13 mouse cellular contexts compared by ENCODE assay signal in genomic region chr11:119936456-119936855, GRCm38 (mm10). TPM values are rescaled to one million over a fixed set of nuclear protein-coding genes. Genes with fewer than 3 reads are reported as not detected.
DNase-seq lines count a peak whose midpoint lies in the region; ATAC-seq and TF ChIP-seq lines count a peak whose summit lies in the region.
"Had no signal": no experiment of that assay in that cellular context is flagged by ENCODE, and none has a peak within 500 bp of the region (broad histone marks: within the 10 kb centered on the region; RNA-seq: fewer than 3 reads in every experiment).

No protein-coding gene starts in this region.

- no peak; the same call in 1 of the 2 replicates for TF ChIP-seq CTCF in liver, adult 2 months (IDR thresholded peaks at IDR 0.05; ENCODE audit: low read depth, low read length)

- no peak for ATAC-seq in liver, embryonic 11.5 days (replicated peaks; ENCODE audit: low FRiP score)
- ATAC-seq in embryonic facial prominence, embryonic 11.5 days (replicated peaks; ENCODE audit: insufficient number of reproducible peaks, low FRiP score, low TSS enrichment, low read depth), result no peak
- ATAC-seq in forebrain, embryonic 14.5 days, result no peak
- peak; percentile 48 for ATAC-seq in liver, embryonic 16.5 days (ENCODE audit: low read depth)
- no peak for ATAC-seq in megakaryocyte, adult 5-6 weeks (ENCODE audit: poor library complexity, severe bottlenecking)

- H3K27ac ChIP-seq in liver, adult 2 months (replicated peaks; ENCODE audit: insufficient read depth, low read depth, low read length), result peak overlapping the region; percentile 60
- H3K27ac ChIP-seq in liver, embryonic 11.5 days (ENCODE audit: low read depth, low read length), result no peak overlapping the region
- no peak overlapping the region for H3K27ac ChIP-seq in embryonic facial prominence, embryonic 11.5 days (replicated peaks; ENCODE audit: low read depth, low read length)
- peak overlapping the region; percentile 82 for H3K27ac ChIP-seq in forebrain, embryonic 14.5 days (ENCODE audit: low read depth, low read length)
- H3K27ac ChIP-seq in liver, embryonic 16.5 days (ENCODE audit: low read length), result 0 out of 2 replicates have a peak overlapping the region, but pooled peaks have one; percentile 4
- H3K27ac ChIP-seq: hindbrain, embryonic 15.5 days had no signal

- 40% methylated on average over 2 of the region's 2 CpGs for WGBS in liver, adult 2 months
- 86% methylated on average over 2 of the region's 2 CpGs for WGBS in liver, embryonic 11.5 days
- WGBS in embryonic facial prominence, embryonic 11.5 days, result 75% methylated on average over 2 of the region's 2 CpGs
- WGBS in forebrain, embryonic 14.5 days, result 73% methylated on average over 2 of the region's 2 CpGs
- 57% methylated on average over 2 of the region's 2 CpGs for WGBS in liver, embryonic 16.5 days (ENCODE audit: insufficient replicate concordance)

- no peak overlapping the region for H3K4me2 ChIP-seq in liver, embryonic 11.5 days
- H3K4me2 ChIP-seq in embryonic facial prominence, embryonic 11.5 days (ENCODE audit: low read depth, low read length), result no peak overlapping the region
- peak overlapping the region; percentile 2; the same call in 1 of the 2 replicates for H3K4me2 ChIP-seq in forebrain, embryonic 14.5 days (ENCODE audit: low read length)
- no peak overlapping the region for H3K4me2 ChIP-seq in liver, embryonic 16.5 days (ENCODE audit: low read depth, low read length)
- H3K4me2 ChIP-seq: hindbrain, embryonic 15.5 days had no signal

- TF ChIP-seq POLR2A in liver, adult 2 months (IDR thresholded peaks at IDR 0.05; ENCODE audit: extremely low read depth, insufficient read depth, low read length), result no peak

- H3K9me3 ChIP-seq in liver, embryonic 11.5 days (ENCODE audit: control insufficient read depth, low read length), result no peaks in the 10 kb centered on the region
- no peaks in the 10 kb centered on the region for H3K9me3 ChIP-seq in embryonic facial prominence, embryonic 11.5 days (replicated peaks; ENCODE audit: control insufficient read depth, low read length)
- H3K9me3 ChIP-seq in forebrain, embryonic 14.5 days (replicated peaks; ENCODE audit: control insufficient read depth, low read length), result no peaks in the 10 kb centered on the region
- no peaks in the 10 kb centered on the region for H3K9me3 ChIP-seq in liver, embryonic 16.5 days (replicated peaks; ENCODE audit: control insufficient read depth, low read length)
- H3K9me3 ChIP-seq: G1E; hindbrain, embryonic 15.5 days had no signal

- DNase-seq in liver, adult 2 months (ENCODE audit: extremely low read depth, low read depth, low spot score), result peak; percentile 89
- DNase-seq in liver, embryonic 11.5 days (ENCODE audit: low spot score), result no peak
- DNase-seq in embryonic facial prominence, embryonic 11.5 days (ENCODE audit: low spot score), result no peak
- no peak for DNase-seq in forebrain, embryonic 14.5 days (ENCODE audit: low spot score)
- no peak for DNase-seq in right cerebral cortex, postnatal 4 days
- DNase-seq: heart, adult 11 months; layer of hippocampus, adult 9-11 months; right cerebral cortex, adult 18-20 months had no signal

- H3K36me3 ChIP-seq in liver, adult 2 months (ENCODE audit: control insufficient read depth, insufficient read depth, low read length), result no peaks in the 10 kb centered on the region
- no peaks in the 10 kb centered on the region for H3K36me3 ChIP-seq in liver, embryonic 11.5 days (ENCODE audit: control insufficient read depth, insufficient read depth, low read length)
- no peaks in the 10 kb centered on the region for H3K36me3 ChIP-seq in embryonic facial prominence, embryonic 11.5 days (replicated peaks; ENCODE audit: control insufficient read depth, insufficient read depth, low read depth, low read length)
- H3K36me3 ChIP-seq in forebrain, embryonic 14.5 days (ENCODE audit: control insufficient read depth, insufficient read depth, low read length), result no peaks in the 10 kb centered on the region
- no peaks in the 10 kb centered on the region for H3K36me3 ChIP-seq in liver, embryonic 16.5 days (ENCODE audit: control insufficient read depth, insufficient read depth)
- H3K36me3 ChIP-seq: G1E; hindbrain, embryonic 15.5 days had no signal

- H3K4me1 ChIP-seq in liver, adult 2 months (ENCODE audit: control insufficient read depth, insufficient read depth, low read length), result peaks cover 37% of the 10 kb centered on the region
- H3K4me1 ChIP-seq in liver, embryonic 11.5 days (replicated peaks; ENCODE audit: control insufficient read depth, insufficient read depth, low read length), result peaks cover 33% of the 10 kb centered on the region
- no peaks in the 10 kb centered on the region; the same call in none of the 2 replicates for H3K4me1 ChIP-seq in embryonic facial prominence, embryonic 11.5 days (ENCODE audit: control insufficient read depth, insufficient read depth, low read length)
- H3K4me1 ChIP-seq in forebrain, embryonic 14.5 days (ENCODE audit: control insufficient read depth, insufficient read depth, low read length), result peaks cover 29% of the 10 kb centered on the region
- H3K4me1 ChIP-seq in liver, embryonic 16.5 days (ENCODE audit: control insufficient read depth, low read depth, low read length), result peaks cover 30% of the 10 kb centered on the region

- H3K9ac ChIP-seq in liver, adult 2 months (ENCODE audit: low read depth, low read length), result no peak overlapping the region
- H3K9ac ChIP-seq in liver, embryonic 11.5 days (ENCODE audit: low read depth, low read length), result no peak overlapping the region
- H3K9ac ChIP-seq in embryonic facial prominence, embryonic 11.5 days (replicated peaks; ENCODE audit: low read length), result peak overlapping the region; percentile 2; the same call in 1 of the 2 replicates
- no peak overlapping the region for H3K9ac ChIP-seq in forebrain, embryonic 14.5 days (ENCODE audit: low read length)
- no peak overlapping the region for H3K9ac ChIP-seq in liver, embryonic 16.5 days (ENCODE audit: low read depth, low read length)
- H3K9ac ChIP-seq: hindbrain, embryonic 15.5 days had no signal

- H3K79me2 ChIP-seq in liver, adult 2 months (ENCODE audit: control insufficient read depth, insufficient read depth, low read length), result no peaks in the 10 kb centered on the region

- H3K27me3 ChIP-seq in liver, adult 2 months (ENCODE audit: control insufficient read depth, insufficient read depth, low read length), result no peaks in the 10 kb centered on the region
- peaks cover 4% of the 10 kb centered on the region; the same call in 1 of the 2 replicates for H3K27me3 ChIP-seq in liver, embryonic 11.5 days (replicated peaks; ENCODE audit: control insufficient read depth, insufficient read depth, low read length)
- H3K27me3 ChIP-seq in embryonic facial prominence, embryonic 11.5 days (ENCODE audit: control insufficient read depth, insufficient read depth, low read length), result no peaks in the 10 kb centered on the region
- no peaks in the 10 kb centered on the region for H3K27me3 ChIP-seq in forebrain, embryonic 14.5 days (replicated peaks; ENCODE audit: control insufficient read depth, insufficient read depth, low read length)
- peaks cover 7% of the 10 kb centered on the region for H3K27me3 ChIP-seq in liver, embryonic 16.5 days (ENCODE audit: control insufficient read depth, insufficient read depth, low read depth, low read length)

- H3K4me3 ChIP-seq in liver, adult 2 months (ENCODE audit: insufficient read depth, low read depth, low read length), result no peak overlapping the region
- H3K4me3 ChIP-seq in liver, embryonic 11.5 days (ENCODE audit: low read depth, low read length), result no peak overlapping the region
- no peak overlapping the region for H3K4me3 ChIP-seq in embryonic facial prominence, embryonic 11.5 days (ENCODE audit: low read depth, low read length)
- H3K4me3 ChIP-seq in forebrain, embryonic 14.5 days (ENCODE audit: low read depth, low read length), result no peak overlapping the region
- no peak overlapping the region for H3K4me3 ChIP-seq in liver, embryonic 16.5 days (ENCODE audit: low read depth, low read length)
- H3K4me3 ChIP-seq: hindbrain, embryonic 15.5 days; myocyte had no signal

RNA-seq across cellular contexts. Expression of gene Baiap2, which starts 6.1 kb away (rescaled TPM):
- total RNA-seq in liver, adult 2 months (2014; rRNA removed), result 11.6 and 16.2 TPM in 2 replicates
- 45.6 and 59.4 TPM in 2 replicates for polyA plus RNA-seq in liver, adult 2 months (2012; rRNA removed)
- polyA plus RNA-seq in liver, embryonic 11.5 days (2014; fragmentation: Nextera tagmentation; extraction: Ambion mirVana), result 9.7 and 10.2 TPM in 2 replicates
- 11.9 and 13.9 TPM in 2 replicates for polyA plus RNA-seq in embryonic facial prominence, embryonic 11.5 days (2014; fragmentation: Nextera tagmentation; extraction: Ambion mirVana)
- 18.7 and 25.2 TPM in 2 replicates for polyA plus RNA-seq in forebrain, embryonic 14.5 days (2014; fragmentation: Nextera tagmentation; extraction: Ambion mirVana)
- 8.1 and 10.1 TPM in 2 replicates for polyA plus RNA-seq in liver, embryonic 16.5 days (2015; fragmentation: Nextera tagmentation; extraction: Ambion mirVana)
- total RNA-seq in megakaryocyte, adult 5-6 weeks (2015), result 6.2 TPM in 2 replicates
- 6.2 and 6.9 TPM in 2 replicates for total RNA-seq in megakaryocyte, adult 5-6 weeks (2017)

RNA-seq across cellular contexts. Expression of gene Chmp6, which starts 23.2 kb away (rescaled TPM):
- total RNA-seq in liver, adult 2 months (2014; rRNA removed), result 20.6 and 21.6 TPM in 2 replicates
- polyA plus RNA-seq in liver, adult 2 months (2012; rRNA removed), result 34.2 and 34.9 TPM in 2 replicates
- 70.1 and 77.2 TPM in 2 replicates for polyA plus RNA-seq in liver, embryonic 11.5 days (2014; fragmentation: Nextera tagmentation; extraction: Ambion mirVana)
- polyA plus RNA-seq in embryonic facial prominence, embryonic 11.5 days (2014; fragmentation: Nextera tagmentation; extraction: Ambion mirVana), result 93.8 and 106 TPM in 2 replicates
- 90.0 and 92.7 TPM in 2 replicates for polyA plus RNA-seq in forebrain, embryonic 14.5 days (2014; fragmentation: Nextera tagmentation; extraction: Ambion mirVana)
- 23.5 and 25.4 TPM in 2 replicates for polyA plus RNA-seq in liver, embryonic 16.5 days (2015; fragmentation: Nextera tagmentation; extraction: Ambion mirVana)
- 20.7 and 21.7 TPM in 2 replicates for total RNA-seq in megakaryocyte, adult 5-6 weeks (2015)
- 54.8 and 79.3 TPM in 2 replicates for total RNA-seq in megakaryocyte, adult 5-6 weeks (2017)

Comparison
In these comparisons a context has a peak if more than half of its experiments do, and no peak if none do; other contexts are left out.
1. H3K27ac ChIP-seq: peak in liver, adult 2 months (single experiment), forebrain, embryonic 14.5 days (single experiment) and liver, embryonic 16.5 days (single experiment); none in liver, embryonic 11.5 days (single experiment) and embryonic facial prominence, embryonic 11.5 days (single experiment).